Mouse (Mus musculus): Measurements from ENCODE around the gene Arl15. TPM values are rescaled to one million over a fixed set of nuclear protein-coding genes. Genes with fewer than 3 reads are reported as not detected.

The Arl15 gene
- total and polyA plus RNA-seq, 3 experiments, result 3.2 to 9.6 (median 9.1) TPM

- H3K9ac ChIP-seq (ENCODE audit: low read depth, low read length), result no peak overlapping the region
- intact Hi-C loops (cut with DNase I), result no loop called here
- DNase-seq, result no peak
- H3K4me1 ChIP-seq (ENCODE audit: control insufficient read depth, insufficient read depth, low read length), result no peaks in the 10 kb centered on the region
- H3K4me3 ChIP-seq, result no peak overlapping the region
- no peaks in the 10 kb centered on the region for H3K27me3 ChIP-seq (ENCODE audit: control insufficient read depth, insufficient read depth, low read length)
- H3K79me2 ChIP-seq (replicated peaks; ENCODE audit: control insufficient read depth, insufficient read depth, low read length), result no peaks in the 10 kb centered on the region
- no peaks in the 10 kb centered on the region for H3K36me3 ChIP-seq (ENCODE audit: control insufficient read depth, insufficient read depth, low read length)
- TF ChIP-seq POLR2A (IDR thresholded peaks at IDR 0.05; ENCODE audit: insufficient read depth, low read depth, low read length), result no peak
- TF ChIP-seq CTCF (IDR thresholded peaks at IDR 0.05), result no peak
- TF ChIP-seq EP300 (IDR thresholded peaks at IDR 0.05; ENCODE audit: insufficient read depth, low read depth, low read length), result no peak
- no peak overlapping the region for H3K27ac ChIP-seq
- 80% methylated on average over 10 of the region's 10 CpGs for WGBS
These were observed 404.0 kb downstream of the Arl15 start for GRCm38 (mm10) chr13:114198252-114198799.

- Histone ChIP-seq H3K27ac (no peak overlapping the region), H3K36me3 (ENCODE audit: control insufficient read depth, insufficient read depth, low read length) (no peaks in the 10 kb centered on the region), H3K4me1 (ENCODE audit: control insufficient read depth, insufficient read depth, low read length) (no peaks in the 10 kb centered on the region), H3K4me3 (no peak overlapping the region), H3K9ac (ENCODE audit: low read depth, low read length) (no peak overlapping the region), H3K27me3 (ENCODE audit: control insufficient read depth, insufficient read depth, low read length) (no peaks in the 10 kb centered on the region), H3K79me2 (replicated peaks; ENCODE audit: control insufficient read depth, insufficient read depth, low read length) (no peaks in the 10 kb centered on the region)
- intact Hi-C loops (cut with DNase I), result no loop called here
- 84% methylated on average over 6 of the region's 6 CpGs for WGBS
- TF ChIP-seq CTCF (IDR thresholded peaks at IDR 0.05), result no peak
- TF ChIP-seq POLR2A (IDR thresholded peaks at IDR 0.05; ENCODE audit: insufficient read depth, low read depth, low read length), result no peak
- no peak for TF ChIP-seq EP300 (IDR thresholded peaks at IDR 0.05; ENCODE audit: insufficient read depth, low read depth, low read length)
- no peak for DNase-seq
These were observed 405.4 kb downstream of the Arl15 start for GRCm38 (mm10) chr13:114199746-114200145.

- no peak for DNase-seq
- no peak overlapping the region for H3K27ac ChIP-seq
- no peak for TF ChIP-seq EP300 (IDR thresholded peaks at IDR 0.05; ENCODE audit: insufficient read depth, low read depth, low read length)
- TF ChIP-seq CTCF (IDR thresholded peaks at IDR 0.05), result no peak
- no peak for TF ChIP-seq POLR2A (IDR thresholded peaks at IDR 0.05; ENCODE audit: insufficient read depth, low read depth, low read length)
- intact Hi-C loops (cut with DNase I), result no loop called here
- no peak overlapping the region for H3K9ac ChIP-seq (ENCODE audit: low read depth, low read length)
- H3K4me1 ChIP-seq (ENCODE audit: control insufficient read depth, insufficient read depth, low read length), result no peaks in the 10 kb centered on the region
- no peaks in the 10 kb centered on the region for H3K36me3 ChIP-seq (ENCODE audit: control insufficient read depth, insufficient read depth, low read length)
- no peaks in the 10 kb centered on the region for H3K79me2 ChIP-seq (replicated peaks; ENCODE audit: control insufficient read depth, insufficient read depth, low read length)
- 84% methylated on average over 7 of the region's 7 CpGs for WGBS
- no peaks in the 10 kb centered on the region for H3K27me3 ChIP-seq (ENCODE audit: control insufficient read depth, insufficient read depth, low read length)
- no peak overlapping the region for H3K4me3 ChIP-seq
These were observed 406.2 kb downstream of the Arl15 start for GRCm38 (mm10) chr13:114200545-114200944.

GRCm38 (mm10) chr13:114202806-114203570 is 408.7 kb downstream of the Arl15 start:
- H3K27me3 ChIP-seq (ENCODE audit: control insufficient read depth, insufficient read depth, low read length), result no peaks in the 10 kb centered on the region
- intact Hi-C loops (cut with DNase I), result no loop called here
- H3K4me3 ChIP-seq, result no peak overlapping the region
- H3K4me1 ChIP-seq (ENCODE audit: control insufficient read depth, insufficient read depth, low read length), result no peaks in the 10 kb centered on the region
- H3K27ac ChIP-seq, result no peak overlapping the region
- no peaks in the 10 kb centered on the region for H3K79me2 ChIP-seq (replicated peaks; ENCODE audit: control insufficient read depth, insufficient read depth, low read length)
- WGBS, result 89% methylated on average over 15 of the region's 15 CpGs
- H3K36me3 ChIP-seq (ENCODE audit: control insufficient read depth, insufficient read depth, low read length), result no peaks in the 10 kb centered on the region
- no peak for TF ChIP-seq EP300 (IDR thresholded peaks at IDR 0.05; ENCODE audit: insufficient read depth, low read depth, low read length)
- TF ChIP-seq POLR2A (IDR thresholded peaks at IDR 0.05; ENCODE audit: insufficient read depth, low read depth, low read length), result no peak
- TF ChIP-seq CTCF (IDR thresholded peaks at IDR 0.05), result no peak
- DNase-seq, result no peak
- no peak overlapping the region for H3K9ac ChIP-seq (ENCODE audit: low read depth, low read length)

Other genes with a start within 250 kb of the Arl15 start
- gene Snx18, start 175.9 kb upstream of the Arl15 start, total RNA-seq (2021), result 10 to 100 TPM; 18.0 to 20.4 TPM
- 8.3 and 14.8 TPM in 2 replicates for gene Snx18, start 175.9 kb upstream of the Arl15 start, polyA plus RNA-seq (2012; rRNA removed)
- 10 to 100 TPM; 14.2 to 17.6 TPM for gene Hspb3, start 130.8 kb upstream of the Arl15 start, total RNA-seq (2021)
- gene Hspb3, start 130.8 kb upstream of the Arl15 start, polyA plus RNA-seq (2012; rRNA removed), result 19.6 and 35.9 TPM in 2 replicates

Data from heart, adult 2 months (tissue).